Mouse (Mus musculus): ENCODE results near the gene Cckar. TPM values are rescaled to one million over a fixed set of nuclear protein-coding genes. Genes with fewer than 3 reads are reported as not detected.
"Not testable (repeated sequence)": the region's sequence is repeated elsewhere in the genome, so short reads cannot be mapped to it uniquely, and the experiment has no call there.

The Cckar gene
- total RNA-seq, 2 experiments from 2014 or later = not detected

DNA sequence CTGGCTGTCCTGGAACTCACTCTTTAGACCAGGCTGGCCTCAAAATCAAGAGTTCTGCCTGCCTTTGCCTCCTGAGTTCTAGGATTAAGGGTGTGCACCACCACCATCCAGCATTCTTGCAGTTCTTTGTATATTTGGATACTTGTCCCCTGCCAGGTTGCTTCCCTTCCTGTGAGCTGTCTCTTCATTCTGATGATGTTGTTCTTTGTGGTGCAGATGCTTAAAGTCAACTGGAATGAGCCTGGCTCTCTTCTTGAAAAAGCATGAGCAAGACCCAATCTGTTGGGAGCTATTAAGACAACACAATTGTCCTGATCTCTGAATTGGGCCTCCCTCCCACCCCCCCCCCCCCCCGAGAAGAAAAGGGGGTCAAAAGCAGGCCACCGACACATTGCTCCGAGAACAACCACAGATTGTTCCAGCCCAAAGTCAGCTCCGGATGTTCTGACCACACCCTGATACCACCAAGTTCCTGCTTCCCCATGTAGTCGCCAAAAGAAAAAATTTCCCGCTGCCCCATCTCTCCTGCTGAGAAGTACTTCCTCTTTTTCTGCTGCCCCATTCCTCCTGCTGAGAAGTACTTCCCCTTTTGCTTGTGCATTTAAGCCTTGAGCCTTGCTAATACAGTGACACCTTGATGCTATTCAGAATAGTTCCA lies 33.9 kb downstream of the Cckar start:
- not testable (repeated sequence) for DNase-seq (ENCODE audit: low spot score in 2 of 2)

DNA sequence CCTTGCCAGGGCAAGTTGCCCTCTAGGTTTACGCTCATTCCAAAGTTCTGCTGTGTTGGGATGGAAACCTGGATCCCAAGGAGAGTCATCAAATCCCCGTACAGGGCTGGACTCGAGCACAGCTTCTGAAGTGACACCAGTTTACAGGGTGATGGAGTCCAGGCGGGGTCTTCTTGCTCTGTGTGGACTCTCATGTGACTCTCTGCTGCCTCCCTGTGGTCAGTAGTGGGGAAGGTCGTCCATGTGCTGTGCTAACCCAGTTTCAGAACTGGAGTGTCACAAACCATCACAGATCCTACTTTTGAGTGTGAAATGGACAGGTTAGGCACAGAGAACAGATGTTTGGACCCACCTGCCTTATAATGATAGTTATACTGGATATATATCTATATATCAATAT lies 35.2 kb downstream of the Cckar start:
- DNase-seq (ENCODE audit: low spot score in 2 of 2) = peak; percentile 15 to 82

DNA sequence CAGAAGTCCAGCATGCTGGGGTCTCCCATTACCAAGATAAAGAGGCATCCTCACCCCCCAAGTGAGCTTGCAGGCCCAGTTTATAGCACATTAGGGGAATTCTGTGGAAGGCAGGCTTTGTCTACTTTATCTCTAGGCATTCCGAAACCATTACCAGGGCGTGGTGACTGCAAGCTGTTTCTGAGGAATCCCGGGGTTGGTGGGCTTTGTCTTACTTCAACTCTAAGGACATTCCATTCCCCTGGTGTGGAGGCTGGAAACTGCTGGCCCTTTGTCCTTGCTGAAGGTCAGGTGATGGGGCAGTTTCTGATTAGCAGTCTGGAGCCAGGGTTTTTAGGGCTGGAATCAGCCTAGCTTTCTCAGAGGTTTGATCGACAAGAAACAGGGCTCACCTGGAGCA lies 36.0 kb downstream of the Cckar start:
- DNase-seq (ENCODE audit: low spot score in 2 of 2) = no peak

DNA sequence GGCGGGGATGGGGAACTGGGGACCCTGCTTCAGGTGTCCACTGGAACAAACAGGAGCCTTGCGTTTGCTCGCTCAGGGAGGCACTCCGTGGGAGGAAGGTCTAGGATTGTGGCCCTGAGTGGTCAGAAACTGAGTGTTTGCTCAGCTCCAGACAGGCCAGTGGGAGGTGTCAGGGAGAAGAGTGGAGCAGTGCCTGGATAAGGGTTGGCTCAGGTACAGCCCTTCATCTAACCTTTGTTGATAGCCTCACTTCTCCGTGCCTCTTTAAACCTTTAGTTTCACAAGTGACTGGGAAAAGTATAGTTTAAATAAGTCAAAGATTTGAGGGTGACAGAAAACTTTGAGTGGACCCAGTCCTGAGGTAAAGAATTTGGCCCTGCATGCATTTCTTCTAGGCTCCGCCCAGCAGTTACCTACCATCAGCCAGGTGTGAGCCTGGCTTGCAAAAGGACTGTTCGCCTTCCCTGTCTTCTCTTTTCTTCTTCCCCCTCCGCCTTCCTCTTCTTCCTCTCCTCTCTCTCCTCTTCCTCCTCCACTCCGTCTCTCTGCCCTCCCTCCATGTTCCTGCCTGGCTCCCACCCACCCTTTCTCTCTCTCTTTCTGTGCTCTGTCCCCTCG lies 37.1 kb downstream of the Cckar start:
- no peak for DNase-seq (ENCODE audit: low spot score in 2 of 2)

DNA sequence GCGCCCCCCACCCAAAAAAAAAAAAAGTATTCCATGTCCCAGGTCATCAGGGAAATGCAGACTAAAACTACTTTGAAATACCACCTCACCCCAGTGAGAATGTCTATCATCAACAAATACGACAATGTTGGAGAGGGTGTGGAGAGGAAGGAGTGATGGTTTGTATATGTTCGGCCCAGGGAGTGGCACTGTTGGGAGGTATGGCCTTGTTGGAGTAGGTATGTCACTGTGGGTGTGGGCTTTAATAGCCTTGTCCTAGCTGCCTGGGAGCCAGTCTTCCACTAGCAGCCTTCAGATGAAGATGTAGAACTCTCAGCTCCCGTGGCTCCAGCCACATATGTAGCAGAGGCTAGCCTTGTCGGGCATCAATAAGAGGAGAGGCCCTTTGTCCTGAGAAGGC lies 39.5 kb downstream of the Cckar start:
- DNase-seq (ENCODE audit: low spot score in 2 of 2) = no peak

DNA sequence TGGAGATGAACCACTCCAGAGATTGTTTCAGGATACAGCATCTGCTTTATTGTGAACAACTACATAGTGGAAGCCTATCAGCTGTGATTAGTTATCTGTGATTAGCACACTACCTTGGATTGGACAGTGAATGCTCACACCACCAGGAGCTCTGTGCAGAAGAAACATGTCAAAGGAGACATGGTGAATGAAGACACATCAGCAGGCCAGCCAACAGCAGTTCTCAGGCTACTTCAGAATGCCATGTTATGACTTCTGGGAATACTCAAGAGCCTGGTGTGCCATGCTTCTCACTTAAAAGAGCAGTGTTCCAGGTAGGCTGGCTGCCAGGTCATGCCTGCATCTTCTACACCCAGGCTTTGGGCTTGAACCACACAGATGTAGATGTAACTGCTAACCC lies 43.8 kb downstream of the Cckar start:
- DNase-seq (ENCODE audit: low spot score in 2 of 2) = no peak

DNA sequence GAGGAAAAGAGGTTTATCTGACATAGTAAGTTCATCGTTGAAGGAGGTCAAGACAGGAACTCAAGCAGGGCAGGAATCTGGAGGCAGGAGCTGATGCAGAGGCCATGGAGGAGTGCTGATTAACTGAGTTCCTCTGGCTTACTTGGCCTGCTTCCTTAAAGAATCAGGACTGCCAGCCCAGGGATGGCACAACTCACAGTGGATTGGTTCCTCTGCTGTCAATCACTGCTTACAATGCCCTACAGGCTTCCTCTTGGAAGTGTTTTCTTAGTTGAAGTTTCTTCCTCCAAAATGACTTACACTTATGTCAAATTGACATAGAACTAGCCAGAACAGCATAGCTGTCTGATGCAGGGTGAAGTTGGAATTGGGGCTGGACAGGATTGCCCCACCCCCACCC lies 45.1 kb downstream of the Cckar start:
- no peak for DNase-seq (ENCODE audit: low spot score in 2 of 2)

DNA sequence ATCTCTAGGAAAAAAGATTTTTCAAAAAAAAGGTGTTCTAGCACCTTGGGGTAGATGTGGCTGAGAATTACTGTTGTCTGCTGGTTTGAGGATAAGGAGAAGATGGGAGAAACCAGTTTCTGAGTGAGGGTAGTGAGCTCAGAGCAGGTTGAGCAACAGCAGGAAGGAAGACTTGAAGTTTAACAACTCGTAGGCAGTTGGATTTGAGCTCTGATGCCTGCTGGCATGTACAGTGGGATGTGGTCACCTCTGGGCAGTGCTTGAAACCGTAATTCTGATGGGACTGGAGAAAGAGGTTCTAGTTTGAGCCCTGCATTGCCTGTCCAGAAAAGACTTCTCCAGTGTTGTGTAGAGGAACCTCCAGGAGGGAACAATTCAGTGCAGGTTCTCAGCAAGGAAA lies 46.0 kb downstream of the Cckar start:
- DNase-seq (ENCODE audit: low spot score in 2 of 2) = no peak

DNA sequence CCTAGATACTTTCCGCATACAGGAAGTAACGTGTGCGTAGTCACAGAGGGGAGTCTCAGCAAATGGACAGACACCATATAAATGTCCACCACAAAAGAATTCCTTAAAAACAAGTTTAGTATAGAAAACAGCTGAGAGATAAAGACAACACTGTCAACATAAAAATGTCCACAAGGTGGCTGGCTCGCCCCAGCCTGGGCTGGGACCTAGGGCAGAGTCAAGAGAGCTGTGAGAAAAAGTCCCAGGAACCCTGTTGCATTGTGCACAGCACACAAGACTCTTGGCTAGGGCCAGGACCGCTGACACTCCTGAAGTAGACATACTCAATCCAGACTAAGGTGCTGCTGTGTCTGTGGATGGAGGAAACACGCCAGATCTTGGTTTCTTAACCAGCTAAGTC lies 49.6 kb downstream of the Cckar start:
- peak in 1 of 2 experiments; percentile 9 for DNase-seq (ENCODE audit: low spot score in 2 of 2)

DNA sequence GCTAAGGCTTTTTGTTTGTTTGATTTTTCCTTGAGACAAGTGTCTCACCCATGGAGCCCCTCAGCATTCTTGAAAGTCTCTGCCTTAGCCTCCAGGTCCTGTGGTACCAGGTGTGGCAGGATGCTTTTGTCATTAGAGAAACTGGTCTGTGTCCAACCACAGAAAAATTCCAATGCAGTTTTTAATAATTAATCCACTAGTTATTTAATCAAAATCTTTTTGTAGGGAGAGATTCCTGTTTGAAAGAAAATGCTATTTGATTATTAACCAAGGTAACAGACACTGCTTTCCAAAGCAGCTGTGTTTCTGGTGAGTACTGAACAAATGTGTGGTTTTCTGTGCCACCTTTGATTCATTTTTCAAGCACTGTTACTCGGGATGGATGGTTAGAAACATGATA lies 50.9 kb downstream of the Cckar start:
- no peak for DNase-seq (ENCODE audit: low spot score in 2 of 2)

Other genes with a start within 250 kb of the Cckar start
- gene Rbpj, start 241.6 kb downstream of the Cckar start, total RNA-seq (2021) = 10 to 100 TPM; 18.8 to 21.8 TPM
- gene Tbc1d19, start 101.9 kb upstream of the Cckar start, total RNA-seq (2021) = 10 to 100 TPM; 43.2 to 44.4 TPM